Mouse (Mus musculus): ENCODE measurements at regions not wholly inside any gene's neighbourhood (a gene's known extent, or its start where the extent isn't known, plus 50 kb on each side); places are given as distances from the start of the nearest gene placed in this dataset.

GRCm38 (mm10) chr3:37934905-37935708 lies 210.8 kb upstream of the Gm5148 start:
- no peak for DNase-seq (ENCODE audit: low read depth in 1 of 2, low spot score in 2 of 2)

- DNase-seq (ENCODE audit: low read depth in 1 of 2, low spot score in 2 of 2): no peak
Observed at GRCm38 (mm10) chr3:37934236-37934635, 209.9 kb upstream of the Gm5148 start.

- DNase-seq (ENCODE audit: low read depth in 1 of 2, low spot score in 2 of 2): no peak
Observed at GRCm38 (mm10) chr3:37928731-37929130, 204.4 kb upstream of the Gm5148 start.

GRCm38 (mm10) chr3:37919450-37920156 lies 195.3 kb upstream of the Gm5148 start:
- DNase-seq (ENCODE audit: low read depth in 1 of 2, low spot score in 2 of 2): no peak

- no peak for DNase-seq (ENCODE audit: low read depth in 1 of 2, low spot score in 2 of 2)
Observed at GRCm38 (mm10) chr3:37916786-37917479, 192.6 kb upstream of the Gm5148 start.

GRCm38 (mm10) chr3:37916281-37916680 lies 192.0 kb upstream of the Gm5148 start:
- no peak for DNase-seq (ENCODE audit: low read depth in 1 of 2, low spot score in 2 of 2)

- no peak for DNase-seq (ENCODE audit: low read depth in 1 of 2, low spot score in 2 of 2)
Observed at GRCm38 (mm10) chr3:37915673-37916072, 191.4 kb upstream of the Gm5148 start.

GRCm38 (mm10) chr3:37914136-37914535 lies 189.8 kb upstream of the Gm5148 start:
- DNase-seq (ENCODE audit: low read depth in 1 of 2, low spot score in 2 of 2): no peak

GRCm38 (mm10) chr3:37909821-37910220 lies 185.5 kb upstream of the Gm5148 start:
- DNase-seq (ENCODE audit: low read depth in 1 of 2, low spot score in 2 of 2): no peak

GRCm38 (mm10) chr3:37909008-37909407 lies 184.7 kb upstream of the Gm5148 start:
- no peak for DNase-seq (ENCODE audit: low read depth in 1 of 2, low spot score in 2 of 2)

- no peak for DNase-seq (ENCODE audit: low read depth in 1 of 2, low spot score in 2 of 2)
Observed at GRCm38 (mm10) chr3:37908456-37908855, 184.2 kb upstream of the Gm5148 start.

- no peak for DNase-seq (ENCODE audit: low read depth in 1 of 2, low spot score in 2 of 2)
Observed at GRCm38 (mm10) chr3:37907432-37908088, 183.3 kb upstream of the Gm5148 start.

- no peak for DNase-seq (ENCODE audit: low read depth in 1 of 2, low spot score in 2 of 2)
Observed at GRCm38 (mm10) chr3:37906806-37907251, 182.5 kb upstream of the Gm5148 start.

GRCm38 (mm10) chr3:37904188-37904587 lies 179.9 kb upstream of the Gm5148 start:
- no peak for DNase-seq (ENCODE audit: low read depth in 1 of 2, low spot score in 2 of 2)

GRCm38 (mm10) chr3:37903482-37903881 lies 179.2 kb upstream of the Gm5148 start:
- no peak for DNase-seq (ENCODE audit: low read depth in 1 of 2, low spot score in 2 of 2)

- no peak for DNase-seq (ENCODE audit: low read depth in 1 of 2, low spot score in 2 of 2)
Observed at GRCm38 (mm10) chr3:37903021-37903420, 178.7 kb upstream of the Gm5148 start.

- no peak for DNase-seq (ENCODE audit: low read depth in 1 of 2, low spot score in 2 of 2)
Observed at GRCm38 (mm10) chr3:37897392-37897791, 173.1 kb upstream of the Gm5148 start.

GRCm38 (mm10) chr3:37896821-37897311 lies 172.6 kb upstream of the Gm5148 start:
- DNase-seq (ENCODE audit: low read depth in 1 of 2, low spot score in 2 of 2): no peak

GRCm38 (mm10) chr3:37894599-37894998 lies 170.3 kb upstream of the Gm5148 start:
- DNase-seq (ENCODE audit: low read depth in 1 of 2, low spot score in 2 of 2): no peak

- DNase-seq (ENCODE audit: low read depth in 1 of 2, low spot score in 2 of 2): no peak
Observed at GRCm38 (mm10) chr3:37890202-37890601, 165.9 kb upstream of the Gm5148 start.

GRCm38 (mm10) chr3:37888455-37888854 lies 164.2 kb upstream of the Gm5148 start:
- DNase-seq (ENCODE audit: low read depth in 1 of 2, low spot score in 2 of 2): no peak

Measured in monocyte, adult 2 months (primary cell).